Mouse (Mus musculus) forebrain, embryonic 11.5 days (tissue): ENCODE measurements around the gene Gm26938. TPM values are rescaled to one million over a fixed set of nuclear protein-coding genes. Genes with fewer than 3 reads are reported as not detected.

Source experiments
- ATAC-seq: fragments of 200-750 bp; cut with Nextera tagmentation; replicated peaks from 2 replicates; pipeline ENCODE4 v1.8.0; 2017; ENCODE audit warnings: moderate TSS enrichment; ENCODE audit not compliant: low FRiP score
- DNase-seq: peaks from one replicate; pipeline ENCODE4 v3.0.0-alpha.2; 2017; ENCODE audit warnings: low spot score
- H3K27ac ChIP-seq: fragments of 300-500 bp; sonication (generic); 2 replicates; pipeline ENCODE4 v1.5.1; 2014; ENCODE audit warnings: low read depth, low read length
- H3K27me3 ChIP-seq: fragments of 300-500 bp; sonication (generic); 2 replicates; pipeline ENCODE4 v1.6.1; 2014; ENCODE audit warnings: mild to moderate bottlenecking, low read length, mixed read lengths; ENCODE audit not compliant: control insufficient read depth, insufficient read depth
- H3K36me3 ChIP-seq: fragments of 300-500 bp; sonication (generic); 2 replicates; pipeline ENCODE4 v1.6.1; 2014; ENCODE audit warnings: mild to moderate bottlenecking, low read length, moderate library complexity, mixed read lengths; ENCODE audit not compliant: control insufficient read depth, insufficient read depth
- H3K4me1 ChIP-seq: fragments of 300-500 bp; sonication (generic); replicated peaks from 2 replicates; pipeline ENCODE4 v1.6.1; 2014; ENCODE audit warnings: low read length, mixed read lengths; ENCODE audit not compliant: control insufficient read depth, insufficient read depth
- H3K4me2 ChIP-seq: fragments of 300-500 bp; sonication (generic); 2 replicates; pipeline ENCODE4 v1.6.1; 2014; ENCODE audit warnings: low read depth, mild to moderate bottlenecking, low read length, moderate library complexity, mixed read lengths; ENCODE audit not compliant: severe bottlenecking
- H3K4me3 ChIP-seq: fragments of 300-500 bp; sonication (generic); 2 replicates; pipeline ENCODE4 v1.5.1; 2014; ENCODE audit warnings: low read depth, low read length
- H3K9ac ChIP-seq: fragments of 300-500 bp; sonication (generic); 2 replicates; pipeline ENCODE4 v1.6.1; 2014; ENCODE audit warnings: low read length
- H3K9me3 ChIP-seq: fragments of 300-500 bp; sonication (generic); 2 replicates; pipeline ENCODE4 v1.6.1; 2016; ENCODE audit warnings: low read length, mixed read lengths; ENCODE audit not compliant: control insufficient read depth
- WGBS: fragments of 180-500 bp; shearing (Covaris S2); extraction: QIAGEN DNeasy Blood & Tissue Kit; methylation state at CpG from one replicate; pipeline ENCODE4 v1.1.7; 2014; 5-methylcytosine and 5-hydroxymethylcytosine counted together
- polyA plus RNA-seq: library from polyadenylated mRNA; unstranded; fragments of >200 nt; fragmentation: Nextera tagmentation; extraction: Ambion mirVana; gene quantifications from 2 replicates; pipeline ENCODE4 v1.2.1, GENCODE M21; 2014

Gene Gm26938
- polyA plus RNA-seq, 1 experiment from 2014 or later: 0.27 TPM

GRCm38 (mm10) chr5:139801880-139802279, 24.3 kb downstream of the Gm26938 start:
- DNase-seq: no peak
- Histone ChIP-seq H3K27ac (no peak overlapping the region), H3K9ac (no peak overlapping the region), H3K9me3 (no peaks in the 10 kb centered on the region), H3K4me2 (no peak overlapping the region), H3K4me3 (no peak overlapping the region), H3K36me3 (no peaks in the 10 kb centered on the region), H3K27me3 (no peaks in the 10 kb centered on the region), H3K4me1 (peaks cover 24% of the 10 kb centered on the region)
- ATAC-seq: no peak
- WGBS: 93% methylated on average over 10 of the region's 10 CpGs

GRCm38 (mm10) chr5:139801231-139801630, 25.0 kb downstream of the Gm26938 start:
- ATAC-seq (no peak), DNase-seq (no peak)
- Histone ChIP-seq H3K9ac (no peak overlapping the region), H3K36me3 (no peaks in the 10 kb centered on the region), H3K4me2 (no peak overlapping the region), H3K4me3 (no peak overlapping the region), H3K27me3 (no peaks in the 10 kb centered on the region), H3K9me3 (no peaks in the 10 kb centered on the region), H3K27ac (no peak overlapping the region), H3K4me1 (peaks cover 28% of the 10 kb centered on the region)
- WGBS: 92% methylated on average over 8 of the region's 8 CpGs

GRCm38 (mm10) chr5:139799801-139800590, 26.2 kb downstream of the Gm26938 start:
- Histone ChIP-seq H3K36me3 (no peaks in the 10 kb centered on the region), H3K4me1 (peaks cover 28% of the 10 kb centered on the region), H3K27ac (no peak overlapping the region), H3K4me3 (no peak overlapping the region), H3K27me3 (no peaks in the 10 kb centered on the region), H3K4me2 (no peak overlapping the region), H3K9ac (no peak overlapping the region), H3K9me3 (no peaks in the 10 kb centered on the region)
- ATAC-seq (no peak), DNase-seq (no peak)
- 93% methylated on average over 33 of the region's 33 CpGs for WGBS

- 92% methylated on average over 9 of the region's 9 CpGs for WGBS
- H3K4me2 ChIP-seq: no peak overlapping the region
- H3K27ac ChIP-seq: no peak overlapping the region
Measured at GRCm38 (mm10) chr5:139799041-139799440, 27.2 kb downstream of the Gm26938 start.

GRCm38 (mm10) chr5:139798168-139798900, 27.9 kb downstream of the Gm26938 start:
- Histone ChIP-seq H3K4me2 (peak overlapping the region; percentile 36), H3K4me3 (0 out of 2 replicates have a peak overlapping the region, but pooled peaks have one; percentile 9), H3K27ac (peak overlapping the region; percentile 75), H3K27me3 (no peaks in the 10 kb centered on the region), H3K9me3 (no peaks in the 10 kb centered on the region), H3K9ac (peak overlapping the region; percentile 27), H3K4me1 (peaks cover 23% of the 10 kb centered on the region), H3K36me3 (no peaks in the 10 kb centered on the region)
- DNase-seq (no peak), ATAC-seq (no peak; the same call in 1 of the 2 replicates)
- 55% methylated on average over 11 of the region's 12 CpGs for WGBS

More at GRCm38 (mm10) chr5:139799041-139799440, 27.2 kb downstream of the Gm26938 start:
- Histone ChIP-seq H3K36me3 (no peaks in the 10 kb centered on the region), H3K9me3 (no peaks in the 10 kb centered on the region), H3K4me3 (no peak overlapping the region), H3K4me1 (peaks cover 26% of the 10 kb centered on the region), H3K27me3 (no peaks in the 10 kb centered on the region), H3K9ac (no peak overlapping the region)
- DNase-seq (no peak), ATAC-seq (no peak)

- DNase-seq (peak; percentile 86), ATAC-seq (peak; percentile 85)
- WGBS: 27% methylated on average over 11 of the region's 11 CpGs
- H3K9ac ChIP-seq: peak overlapping the region; percentile 27
- H3K9me3 ChIP-seq: no peaks in the 10 kb centered on the region
- peaks cover 23% of the 10 kb centered on the region for H3K4me1 ChIP-seq
- H3K36me3 ChIP-seq: no peaks in the 10 kb centered on the region
- H3K27me3 ChIP-seq: no peaks in the 10 kb centered on the region
- peak overlapping the region; percentile 75 for H3K27ac ChIP-seq
- 0 out of 2 replicates have a peak overlapping the region, but pooled peaks have one; percentile 9 for H3K4me3 ChIP-seq
- H3K4me2 ChIP-seq: peak overlapping the region; percentile 36
Measured at GRCm38 (mm10) chr5:139797473-139798167, 28.6 kb downstream of the Gm26938 start.

- Histone ChIP-seq H3K4me2 (no peak overlapping the region; the same call in 1 of the 2 replicates), H3K4me3 (no peak overlapping the region; the same call in 1 of the 2 replicates), H3K27ac (peak overlapping the region; percentile 54), H3K9ac (peak overlapping the region; percentile 8; the same call in 1 of the 2 replicates), H3K36me3 (no peaks in the 10 kb centered on the region), H3K9me3 (no peaks in the 10 kb centered on the region), H3K27me3 (no peaks in the 10 kb centered on the region), H3K4me1 (peaks cover 26% of the 10 kb centered on the region)
- DNase-seq (peak; percentile 73), ATAC-seq (peak; percentile 31)
- 33% methylated on average over 13 of the region's 13 CpGs for WGBS
Measured at GRCm38 (mm10) chr5:139796900-139797299, 29.3 kb downstream of the Gm26938 start.

- Histone ChIP-seq H3K36me3 (no peaks in the 10 kb centered on the region), H3K4me2 (no peak overlapping the region), H3K27ac (no peak overlapping the region; the same call in 1 of the 2 replicates), H3K27me3 (no peaks in the 10 kb centered on the region), H3K4me3 (no peak overlapping the region), H3K4me1 (peaks cover 27% of the 10 kb centered on the region), H3K9me3 (no peaks in the 10 kb centered on the region), H3K9ac (no peak overlapping the region)
- 85% methylated on average over 9 of the region's 9 CpGs for WGBS
- DNase-seq: no peak
- no peak for ATAC-seq
Measured at GRCm38 (mm10) chr5:139796001-139796620, 30.1 kb downstream of the Gm26938 start.
